Mouse (Mus musculus) G1E-ER4 (cell line): Measurements from ENCODE around the gene Klra17. TPM values are rescaled to one million over a fixed set of nuclear protein-coding genes. Genes with fewer than 3 reads are reported as not detected.
"Not testable (repeated sequence)": the region's sequence is repeated elsewhere in the genome, so short reads cannot be mapped to it uniquely, and the experiment has no call there.

Experiments used
- GATA1 ChIP-seq: IDR thresholded peaks from one replicate; pipeline ENCODE4 v1.8.0; 2012; ENCODE audit warnings: low read length, inconsistent platforms
- polyA plus RNA-seq: library from polyadenylated mRNA; stranded (reverse); fragments of >175 nt; gene quantifications from 2 replicates; pipeline ENCODE4 v1.2.3, GENCODE M21; 2012

The Klra17 gene
- polyA plus RNA-seq = not detected in 2 replicates

DNA sequence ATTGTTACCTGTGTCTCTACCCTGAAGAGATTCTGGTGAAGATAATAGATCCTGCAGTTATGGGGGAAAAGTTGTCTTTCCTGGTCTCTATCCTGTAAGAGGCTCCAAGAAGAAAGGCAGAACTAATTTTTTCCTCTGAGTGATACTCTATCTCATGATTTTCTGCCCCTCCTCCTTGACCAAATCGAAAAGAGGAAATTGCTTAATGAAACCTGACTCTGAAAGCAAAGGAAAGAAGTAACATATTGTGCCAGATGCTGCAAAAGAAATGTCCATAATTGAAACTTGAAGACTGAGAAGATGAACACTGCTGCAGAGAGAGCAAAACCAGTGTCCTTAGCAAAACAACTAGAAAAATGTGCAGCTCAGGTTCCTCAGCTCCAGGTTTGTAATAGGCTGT lies at the start of gene Klra17:
Gene Klra17, minus strand, starts transcription at position 124 of the 400 bp plus-strand sequence.
- TF ChIP-seq GATA1 = no peak

DNA sequence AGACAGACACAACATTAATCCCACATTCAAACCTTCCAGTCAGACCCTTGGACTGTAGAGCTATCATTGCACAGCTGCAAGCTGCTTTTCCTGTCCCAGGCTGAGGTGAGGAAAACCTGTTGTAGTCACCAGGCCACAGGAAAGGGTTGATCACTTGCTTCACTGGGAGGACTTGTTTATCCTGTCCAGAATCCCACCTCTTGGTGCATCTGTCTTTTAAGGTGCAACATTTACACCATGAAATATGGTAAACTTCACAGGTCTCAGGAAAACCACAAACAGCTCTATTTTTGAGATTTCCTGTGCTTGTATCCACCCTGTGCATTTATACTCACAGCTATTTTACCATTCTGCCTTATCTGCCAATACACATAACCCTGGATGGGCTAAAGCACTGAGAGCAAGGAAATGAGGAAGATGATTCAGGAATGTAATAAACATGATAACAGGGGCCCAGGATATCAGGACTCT lies 41.0 kb upstream of the Klra17 start, which contains the start of gene Klra5:
Gene Klra5, minus strand, starts transcription at position 175 of the 471 bp plus-strand sequence.
- not testable (repeated sequence) for TF ChIP-seq GATA1

DNA sequence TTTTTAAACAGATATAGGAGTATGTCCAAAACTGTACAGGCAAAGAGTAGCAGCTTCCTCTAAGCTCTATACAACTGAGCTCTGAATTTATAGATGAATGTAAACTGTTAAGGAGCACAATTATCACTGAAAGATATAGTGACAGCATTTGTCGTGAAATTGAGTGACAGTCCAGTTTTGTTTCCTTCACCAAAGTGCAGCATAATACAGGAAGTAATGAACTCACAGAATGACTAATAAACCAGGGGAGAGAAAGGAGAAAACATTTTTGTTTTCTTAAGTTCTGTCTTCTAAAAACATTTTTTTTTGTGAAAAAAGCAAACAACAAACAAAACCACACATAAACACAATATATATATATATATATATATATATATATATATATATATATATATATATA lies 40.5 kb upstream of the Klra17 start:
- TF ChIP-seq GATA1 = no peak

DNA sequence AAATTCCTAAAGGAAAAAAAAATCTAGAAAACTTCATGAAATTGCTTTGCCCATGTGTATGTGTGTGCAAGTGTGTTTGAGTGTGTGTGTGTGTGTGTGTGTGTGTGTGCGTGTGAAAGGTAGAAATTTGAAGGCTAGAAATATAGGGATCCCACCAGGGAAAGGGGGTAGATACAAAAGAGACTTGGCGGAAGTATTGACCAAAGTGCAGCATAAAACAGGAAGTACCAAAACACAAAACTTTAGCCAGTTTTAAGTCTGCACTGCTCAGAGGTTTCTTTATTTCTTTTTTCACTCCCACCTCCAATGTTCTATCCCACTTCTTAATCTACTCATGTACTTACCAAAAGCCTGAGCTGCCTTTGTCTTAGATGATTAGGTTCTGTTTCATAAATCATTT lies 6.1 kb upstream of the Klra17 start:
- TF ChIP-seq GATA1 = no peak

GRCm38 (mm10) chr6:129862349-129862748 lies 14.1 kb downstream of the Klra17 start, which contains the start of gene Gm17631:
Gene Gm17631, plus strand, starts transcription at chr6:129862649.
- not testable (repeated sequence) for TF ChIP-seq GATA1

DNA sequence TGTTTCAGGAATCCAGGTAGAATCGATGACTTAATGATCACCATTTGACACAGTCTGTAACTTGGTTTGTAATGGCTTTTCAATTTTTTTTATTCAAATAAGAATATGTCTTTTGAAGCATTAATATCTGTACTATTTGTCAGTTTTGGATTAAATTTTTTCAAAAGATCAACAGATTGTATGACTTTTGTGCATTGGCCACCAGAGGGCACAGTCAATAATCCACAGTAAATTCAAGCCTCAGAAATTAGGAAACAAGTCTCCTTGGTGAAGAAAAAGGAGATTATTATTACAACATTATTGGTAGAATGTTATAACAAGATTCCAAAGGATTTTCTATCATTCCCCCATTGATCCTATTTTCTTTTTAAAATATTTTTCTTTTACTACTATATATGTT lies 50.9 kb downstream of the Klra17 start:
- TF ChIP-seq GATA1 = no peak

- no peak for TF ChIP-seq GATA1
Measured at GRCm38 (mm10) chr6:129824004-129824403, 52.5 kb downstream of the Klra17 start.

DNA sequence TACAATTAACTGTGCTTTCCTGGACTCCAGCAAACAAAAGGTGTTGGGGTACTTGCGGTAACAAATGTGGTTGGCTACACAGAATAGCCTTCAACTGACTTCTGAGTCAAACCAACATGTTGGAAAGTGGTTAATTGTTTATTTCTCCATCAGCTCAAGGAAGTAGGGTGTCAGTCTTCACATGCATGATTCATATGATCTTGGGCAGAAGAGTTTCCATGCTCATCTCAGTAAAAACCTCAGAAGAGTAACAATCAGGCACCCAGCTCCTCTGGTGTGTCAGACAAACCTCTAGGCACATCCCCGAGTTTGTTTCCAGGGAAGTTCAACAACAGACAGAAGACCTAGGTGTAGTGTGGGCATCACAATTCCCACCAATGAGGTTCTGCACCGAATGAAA lies 58.7 kb downstream of the Klra17 start:
- no peak for TF ChIP-seq GATA1

- not testable (repeated sequence) for TF ChIP-seq GATA1
Measured at GRCm38 (mm10) chr6:129784170-129784569, 92.3 kb downstream of the Klra17 start, which contains the start of gene Gm156. Gene Gm156, minus strand, starts transcription at chr6:129784270.

Other genes starting within 250 kb of the Klra17 start
- not detected in 2 replicates for gene Klrc3, start 233.3 kb downstream of the Klra17 start, polyA plus RNA-seq
- not detected in 2 replicates for gene Klrc2, start 216.0 kb downstream of the Klra17 start, polyA plus RNA-seq
- not detected in 2 replicates for gene Klrc1, start 197.7 kb downstream of the Klra17 start, polyA plus RNA-seq
- not detected in 2 replicates for gene Klri1, start 159.5 kb downstream of the Klra17 start, polyA plus RNA-seq
- not detected in 2 replicates for gene Klri2, start 136.2 kb downstream of the Klra17 start, polyA plus RNA-seq
- gene Gm156, start 92.4 kb downstream of the Klra17 start, polyA plus RNA-seq = not detected in 2 replicates
- not detected in 2 replicates for gene Gm17631, start 14.0 kb downstream of the Klra17 start, polyA plus RNA-seq
- gene Klra5, start 41.0 kb upstream of the Klra17 start, polyA plus RNA-seq = not detected in 2 replicates
- gene Klra6, start 150.3 kb upstream of the Klra17 start, polyA plus RNA-seq = not detected in 2 replicates
- not detected in 2 replicates for gene Klra4, start 190.6 kb upstream of the Klra17 start, polyA plus RNA-seq